Mouse (Mus musculus): Measurements from ENCODE around the gene Map3k5. TPM values are rescaled to one million over a fixed set of nuclear protein-coding genes. Genes with fewer than 3 reads are reported as not detected.

The Map3k5 gene
- polyA plus RNA-seq, 1 experiment, result 4.0 TPM

DNA sequence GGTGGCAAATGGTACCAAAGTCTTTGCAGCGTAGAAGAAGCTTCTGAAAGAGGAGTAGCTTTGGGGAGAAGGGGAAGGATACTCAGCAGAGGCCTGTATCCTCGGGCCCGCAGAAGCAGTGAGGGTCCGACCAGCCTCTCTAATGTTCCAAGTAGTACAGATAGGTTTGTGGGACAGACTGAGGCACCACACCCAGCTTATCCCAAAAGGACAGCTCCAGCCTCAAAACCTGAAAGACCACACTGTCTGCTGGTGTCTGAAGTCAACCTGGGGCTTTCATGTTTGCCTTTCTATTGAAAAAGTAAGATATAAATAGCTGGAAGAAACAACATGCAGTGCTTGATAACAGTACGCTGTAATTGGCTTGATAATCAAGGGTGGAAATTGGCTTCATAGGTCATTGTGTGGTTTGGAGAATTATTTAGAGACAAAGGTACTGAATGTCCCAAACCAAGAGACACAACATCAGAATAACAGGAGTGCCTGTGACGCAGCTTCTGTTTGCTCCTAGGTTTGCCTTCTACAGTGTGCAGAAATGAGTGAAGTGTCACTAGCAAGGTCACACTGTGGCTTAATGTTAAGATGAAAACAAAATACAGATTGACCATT, 256.0 kb downstream of the Map3k5 start:
- no peaks in the 10 kb centered on the region for H3K36me3 ChIP-seq (ENCODE audit: control insufficient read depth, insufficient read depth, low read length)
- TF ChIP-seq CTCF (IDR thresholded peaks at IDR 0.05; ENCODE audit: extremely low read depth, insufficient read depth, insufficient read length, insufficient replicate concordance) (no peak), POLR2A (IDR thresholded peaks at IDR 0.05; ENCODE audit: low read depth, low read length) (no peak)
- no peak overlapping the region for H3K27ac ChIP-seq (ENCODE audit: insufficient read depth, low read length)
- WGBS, result 85% methylated on average over 6 of the region's 6 CpGs
- H3K4me1 ChIP-seq (ENCODE audit: control insufficient read depth, insufficient read depth, insufficient read length), result no peaks in the 10 kb centered on the region
- DNase-seq (ENCODE audit: low read depth in 1 of 2, low spot score in 2 of 2), result no peak
- no peak overlapping the region for H3K4me3 ChIP-seq (ENCODE audit: extremely low read depth, insufficient read depth, insufficient read length)
- H3K27me3 ChIP-seq (ENCODE audit: control insufficient read depth, insufficient read depth, low read length), result no peaks in the 10 kb centered on the region

Other genes with a start within 250 kb of the Map3k5 start
- 0.07 TPM in 1 of 2 replicates, not detected in the other for gene Il20ra, start 221.9 kb upstream of the Map3k5 start, polyA plus RNA-seq (2012; rRNA removed)
- gene Slc35d3, start 83.0 kb upstream of the Map3k5 start, polyA plus RNA-seq (2012; rRNA removed), result 2.8 and 3.5 TPM in 2 replicates
- gene Pex7, start 26.8 kb upstream of the Map3k5 start, polyA plus RNA-seq (2012; rRNA removed), result 14.9 and 22.5 TPM in 2 replicates
- gene Map7, start 214.0 kb downstream of the Map3k5 start, polyA plus RNA-seq (2012; rRNA removed), result 1.3 and 1.8 TPM in 2 replicates

All from spleen, adult 2 months (tissue).